Mouse (Mus musculus): ENCODE results near the gene Cdkal1.

Cdkal1 gene

DNA sequence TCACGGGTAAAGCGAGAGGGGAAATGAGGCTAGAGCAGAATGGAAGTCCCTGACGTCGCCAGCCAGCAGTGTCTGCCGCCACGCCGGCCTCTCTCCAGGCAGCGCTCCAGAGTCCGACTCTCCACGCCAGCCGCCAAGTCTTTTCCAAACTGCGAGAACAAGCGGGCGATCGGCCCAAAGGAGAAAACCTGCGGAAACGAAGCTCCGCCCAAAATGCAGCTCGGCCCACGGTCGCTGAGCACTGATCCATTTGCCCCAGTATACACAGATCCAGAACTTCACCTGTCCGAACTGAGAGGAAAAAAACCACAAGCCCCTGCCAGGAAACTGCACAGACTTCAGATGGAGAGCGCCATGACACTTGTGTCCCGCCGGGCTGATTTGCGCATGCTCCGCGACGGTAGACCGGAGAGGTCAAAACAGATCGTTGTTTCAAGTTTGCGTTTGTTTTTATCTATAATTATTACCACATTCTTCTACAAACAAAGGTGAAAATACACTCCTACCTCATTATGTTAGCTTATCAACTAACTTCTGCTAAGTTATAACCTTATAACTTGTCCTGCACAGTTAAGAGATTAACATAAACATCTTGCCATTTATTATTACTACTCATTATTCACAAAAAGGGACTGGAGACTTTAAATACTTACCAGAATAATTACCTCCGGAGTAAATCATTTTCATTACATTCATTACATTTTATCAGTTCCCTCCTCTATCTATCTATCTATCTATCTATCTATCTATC is at the start of gene Cdkal1:
Gene Cdkal1, minus strand, starts transcription at position 394 of the 751 bp plus-strand sequence.
- peak; percentile 85 to 88 for DNase-seq (ENCODE audit: low spot score in 2 of 2)

DNA sequence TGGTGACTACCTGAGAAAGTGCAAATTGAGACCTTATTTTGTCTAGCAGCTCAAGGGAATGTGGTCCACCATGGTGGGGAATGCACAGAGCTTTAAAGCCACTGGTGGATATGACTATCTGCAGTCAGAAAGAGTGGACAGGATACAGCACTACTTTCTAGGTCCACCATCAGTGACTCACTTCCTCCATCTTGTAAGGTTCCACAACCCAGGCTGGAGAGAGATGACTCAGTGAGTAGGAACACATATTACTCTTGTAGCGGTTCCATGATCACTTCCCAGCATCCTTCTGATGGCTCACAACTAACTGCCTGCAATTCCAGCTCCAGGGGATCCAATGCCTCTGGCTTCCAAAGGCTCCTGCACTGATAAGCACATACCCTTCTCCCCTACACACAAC is 47.9 kb upstream of the Cdkal1 start:
- DNase-seq (ENCODE audit: low spot score in 2 of 2) = no peak

- DNase-seq (ENCODE audit: low spot score in 2 of 2) = no peak
Observed at GRCm38 (mm10) chr13:29902676-29903075, 47.2 kb upstream of the Cdkal1 start.

DNA sequence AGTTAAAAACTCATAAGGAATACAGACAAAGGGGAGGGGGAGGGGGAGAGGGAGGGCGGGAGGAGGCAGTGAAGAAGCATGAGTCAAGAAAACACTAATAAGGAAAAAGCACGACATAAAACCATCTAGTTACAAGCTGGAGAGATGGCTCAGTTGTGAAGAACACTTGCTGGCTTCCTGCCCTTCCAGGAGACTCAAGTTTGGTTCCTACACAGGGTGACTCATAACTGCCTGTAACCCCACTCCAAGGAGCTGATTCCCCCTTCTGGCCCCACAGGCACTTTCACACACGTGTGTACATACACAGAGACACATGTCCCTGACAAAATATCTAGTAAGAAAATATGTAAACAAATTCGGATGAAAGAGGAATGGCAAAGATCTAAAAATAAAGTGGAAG is 46.2 kb upstream of the Cdkal1 start:
- DNase-seq (ENCODE audit: low spot score in 2 of 2) = peak in 1 of 2 experiments; percentile 39

DNA sequence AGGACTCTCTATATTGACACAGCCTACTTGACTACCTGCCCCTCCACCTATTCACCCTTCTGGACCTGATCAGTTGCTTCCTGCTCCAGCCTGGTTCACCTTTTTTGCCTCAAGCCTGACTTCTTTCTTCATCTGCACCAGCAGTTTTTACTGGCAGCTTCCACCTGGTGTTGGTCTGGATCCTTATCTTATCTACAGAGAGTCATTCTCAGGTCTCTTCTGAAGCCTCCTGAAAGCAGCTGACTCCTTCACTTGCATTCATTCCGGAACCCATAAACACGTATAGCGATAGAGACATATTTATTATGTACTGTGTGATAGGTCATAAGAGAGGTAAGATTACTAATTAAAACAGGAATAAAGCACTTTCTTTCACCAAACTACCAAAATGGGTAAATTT is 11.3 kb upstream of the Cdkal1 start:
- DNase-seq (ENCODE audit: low spot score in 2 of 2) = no peak

DNA sequence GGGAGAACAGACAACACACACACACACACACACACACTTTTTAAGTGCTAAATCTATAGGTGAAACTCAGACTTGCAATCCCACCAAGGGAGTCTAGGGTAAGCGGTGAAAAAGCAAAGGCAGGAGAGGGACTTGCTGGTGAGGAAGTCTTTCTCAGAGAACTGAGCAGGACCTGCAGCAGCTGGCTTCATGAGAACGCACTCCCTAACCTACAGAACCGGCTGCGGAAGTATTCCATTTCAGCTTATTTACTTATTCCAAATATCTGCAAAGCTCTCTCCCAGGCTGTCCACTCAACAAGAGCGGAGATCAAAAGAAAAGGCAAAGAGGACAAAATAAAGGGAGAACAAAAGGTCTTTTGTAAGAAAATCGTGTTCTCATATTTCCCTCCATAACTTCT is 8.9 kb upstream of the Cdkal1 start:
- no peak for DNase-seq (ENCODE audit: low spot score in 2 of 2)

DNA sequence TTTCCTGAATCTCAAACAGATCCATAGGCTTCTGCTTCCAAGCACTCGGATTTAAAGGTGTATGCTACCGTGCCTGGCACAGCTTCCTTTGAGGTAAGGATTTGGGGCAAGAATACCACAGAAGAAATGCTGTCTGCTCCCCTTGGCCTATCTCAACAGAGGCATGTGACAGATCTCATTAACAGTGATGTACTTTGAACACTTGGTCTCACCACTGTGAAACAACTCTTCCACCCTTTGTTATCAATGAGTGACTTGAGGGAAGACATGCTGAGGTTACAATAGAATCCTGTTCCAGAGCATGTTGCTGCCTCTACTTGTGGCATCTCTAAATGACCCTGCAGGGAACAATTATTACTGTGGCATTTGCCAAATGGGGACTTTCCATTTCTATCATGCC is 4.6 kb upstream of the Cdkal1 start:
- DNase-seq (ENCODE audit: low spot score in 2 of 2) = no peak

DNA sequence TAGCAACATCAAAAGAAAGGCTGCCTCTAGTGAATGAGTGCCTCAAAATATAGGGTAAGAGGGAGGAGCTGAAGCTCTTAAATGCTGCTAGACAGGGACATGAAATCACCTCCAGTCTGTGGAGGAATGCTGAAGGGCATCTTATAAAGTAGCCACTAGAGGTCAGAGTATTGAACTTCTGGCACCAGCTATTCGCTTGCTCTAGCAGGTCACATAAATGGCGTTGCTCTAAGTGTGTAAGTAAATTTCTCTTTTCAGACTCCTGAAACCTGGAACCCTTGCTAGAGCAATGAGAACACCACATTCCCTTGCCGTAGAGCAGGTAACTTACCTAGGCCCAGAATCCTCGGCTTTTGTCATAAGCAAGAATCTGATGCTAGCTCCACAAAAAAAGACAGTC is 2.0 kb upstream of the Cdkal1 start:
- DNase-seq (ENCODE audit: low spot score in 2 of 2) = peak; percentile 10 to 30

DNA sequence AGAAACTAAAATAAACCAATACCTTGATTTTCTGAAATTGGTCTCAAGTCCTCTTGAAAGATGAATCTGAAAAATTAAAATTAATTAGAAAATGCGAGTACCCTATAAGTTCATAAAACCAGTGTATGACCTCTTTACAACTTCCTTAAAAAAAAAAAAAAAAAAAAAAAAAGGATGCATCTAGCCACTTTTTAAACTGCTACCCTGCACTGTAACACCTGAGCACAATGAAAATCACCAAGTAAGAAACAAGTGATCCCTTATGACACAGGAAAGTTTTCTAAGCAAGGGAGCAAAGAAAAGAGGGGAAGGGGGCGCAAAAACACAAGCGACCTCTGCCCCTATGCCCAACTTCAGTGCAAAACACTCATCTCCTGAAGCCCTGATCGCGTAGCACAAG is 598 bp downstream of the Cdkal1 start:
- DNase-seq (ENCODE audit: low spot score in 2 of 2) = no peak

GRCm38 (mm10) chr13:29838409-29839047 is 16.9 kb downstream of the Cdkal1 start:
- no peak for DNase-seq (ENCODE audit: low spot score in 2 of 2)

DNA sequence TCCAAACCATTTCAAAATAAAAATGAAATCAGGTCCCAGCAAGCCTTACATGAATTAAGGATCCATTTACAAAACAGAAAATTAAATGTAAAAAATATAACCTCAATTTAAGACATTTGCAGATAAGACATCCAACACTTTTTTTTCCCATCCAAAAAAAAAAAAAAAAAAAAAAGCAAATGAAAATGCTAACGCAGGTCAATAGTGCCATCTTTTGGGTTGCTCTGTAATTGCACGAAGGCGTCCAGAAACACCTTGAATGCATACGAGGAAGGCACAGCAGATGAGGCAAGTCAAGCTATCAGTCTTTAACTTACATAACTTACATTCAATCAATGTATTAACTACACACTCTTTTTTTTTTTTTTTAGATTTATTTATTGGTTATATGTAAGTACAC is 20.3 kb downstream of the Cdkal1 start:
- peak; percentile 43 to 61 for DNase-seq (ENCODE audit: low spot score in 2 of 2)

GRCm38 (mm10) chr13:29833751-29834150 is 21.7 kb downstream of the Cdkal1 start:
- no peak for DNase-seq (ENCODE audit: low spot score in 2 of 2)

DNA sequence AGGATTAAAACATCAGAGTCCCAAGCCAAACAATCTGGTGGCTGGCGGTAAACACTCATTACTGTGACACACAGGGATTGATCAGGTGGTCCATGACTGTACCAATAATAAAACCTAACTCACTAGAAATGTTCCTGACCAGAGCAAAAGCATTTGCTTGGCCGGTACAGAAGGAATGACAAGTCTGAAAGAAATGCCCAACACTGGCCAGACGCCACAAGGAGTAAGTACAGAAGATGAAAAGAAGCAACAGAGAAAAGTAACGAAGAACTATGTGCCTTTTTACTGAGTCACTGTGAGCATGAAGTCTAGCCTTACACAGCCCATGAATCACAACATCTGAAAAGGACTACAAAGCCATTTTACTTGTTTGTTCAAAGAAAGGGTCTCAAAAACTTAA is 24.3 kb downstream of the Cdkal1 start:
- DNase-seq (ENCODE audit: low spot score in 2 of 2) = no peak

- DNase-seq (ENCODE audit: low spot score in 2 of 2) = no peak
Observed at GRCm38 (mm10) chr13:29828032-29828431, 27.4 kb downstream of the Cdkal1 start.

DNA sequence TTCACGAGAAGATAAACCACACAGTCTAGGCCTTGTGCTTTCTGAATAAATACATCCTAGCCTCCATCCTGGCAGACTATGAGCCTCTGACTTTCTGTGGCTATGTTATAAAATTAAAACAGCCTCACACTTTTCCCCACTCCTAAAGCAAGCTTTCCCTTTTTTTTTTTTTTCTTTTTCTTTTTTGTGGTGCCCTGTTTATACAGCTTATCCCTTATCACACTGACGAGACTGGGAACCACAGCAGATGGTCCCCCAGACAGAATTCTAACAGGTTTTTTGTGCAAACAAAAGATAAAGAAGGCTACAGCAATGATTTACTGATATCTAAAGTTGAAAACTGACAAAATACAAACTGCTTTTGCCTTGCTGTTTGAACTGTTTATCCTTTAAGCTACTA is 29.0 kb downstream of the Cdkal1 start:
- DNase-seq (ENCODE audit: low spot score in 2 of 2) = peak in 1 of 2 experiments; percentile 23

DNA sequence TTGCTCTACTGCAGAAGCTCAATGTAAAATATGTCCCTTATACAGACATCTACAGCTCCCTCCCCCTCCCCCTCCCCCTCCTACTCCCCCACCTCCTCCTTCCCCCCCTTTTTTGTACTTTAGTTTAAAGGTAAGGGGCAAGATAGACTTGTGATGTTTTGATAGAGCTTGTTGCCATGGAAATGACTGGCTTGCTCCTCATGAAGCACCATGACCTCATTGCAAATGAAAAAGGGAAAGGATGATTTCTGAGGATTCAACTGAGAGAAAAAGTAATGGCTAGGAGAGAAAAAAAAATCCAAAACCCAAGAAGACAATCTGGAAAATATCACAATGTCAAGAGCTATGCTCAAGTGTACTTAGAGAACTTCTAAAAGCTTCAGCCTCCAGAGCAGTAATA is 29.4 kb downstream of the Cdkal1 start:
- no peak for DNase-seq (ENCODE audit: low spot score in 2 of 2)

DNA sequence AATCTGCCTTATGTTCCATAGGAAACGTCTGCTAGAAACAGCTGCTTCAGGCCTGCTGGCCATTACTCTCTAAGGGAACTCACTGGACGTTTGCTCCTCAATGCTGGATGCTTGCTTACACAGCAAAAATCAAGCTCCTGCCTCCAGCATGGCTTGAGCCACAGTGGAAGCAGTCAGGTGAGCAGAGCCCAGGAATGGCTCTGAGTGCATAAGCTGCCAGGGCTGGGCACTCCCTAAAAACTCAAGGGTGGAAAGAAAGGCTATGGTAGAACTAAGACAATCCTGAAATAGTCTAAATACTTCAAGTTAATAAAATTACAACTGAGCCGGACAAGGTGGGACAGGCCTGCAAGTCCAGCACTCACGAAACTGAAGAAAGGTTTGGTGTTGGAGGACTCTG is 30.7 kb downstream of the Cdkal1 start:
- no peak for DNase-seq (ENCODE audit: low spot score in 2 of 2)

DNA sequence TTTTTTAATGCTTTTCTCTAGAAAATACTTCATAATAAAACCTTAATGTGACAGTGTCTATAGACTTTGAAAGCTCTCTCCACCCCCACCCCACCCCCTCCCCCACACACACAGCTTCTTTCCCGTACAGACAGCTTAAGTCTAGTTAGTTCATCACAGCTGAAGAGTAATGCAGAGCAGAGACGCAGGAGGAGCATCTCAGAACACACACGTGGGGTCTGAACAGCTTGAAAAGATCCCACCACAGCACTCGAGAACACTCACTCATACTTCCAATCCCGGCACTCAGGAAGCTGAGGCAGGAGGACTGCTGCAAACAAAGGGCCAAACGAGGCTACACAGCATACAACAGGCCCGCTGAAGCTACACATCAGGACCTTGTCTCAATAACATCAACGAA is 31.1 kb downstream of the Cdkal1 start:
- DNase-seq (ENCODE audit: low spot score in 2 of 2) = no peak

- peak; percentile 36 to 65 for DNase-seq (ENCODE audit: low spot score in 2 of 2)
Observed at GRCm38 (mm10) chr13:29823906-29824305, 31.6 kb downstream of the Cdkal1 start.

DNA sequence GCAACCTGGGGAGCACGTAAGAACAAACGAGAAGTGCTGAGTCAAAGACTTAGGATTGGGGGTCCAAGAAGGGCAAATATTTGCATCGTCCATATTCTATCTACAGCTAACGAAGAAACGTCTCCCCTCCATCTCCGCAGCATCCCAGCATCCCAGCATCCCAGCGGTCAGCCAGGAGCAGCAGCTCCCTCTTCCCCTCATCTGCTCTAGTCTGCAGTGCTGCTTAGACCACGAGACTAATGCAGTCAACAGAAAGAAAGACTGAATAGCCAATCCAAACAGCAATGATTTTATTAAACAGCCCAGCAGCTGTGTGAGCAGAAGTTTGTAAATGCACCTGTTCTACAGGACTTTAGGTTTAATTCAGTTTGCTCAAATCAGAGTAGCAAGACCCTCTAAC is 32.0 kb downstream of the Cdkal1 start:
- no peak for DNase-seq (ENCODE audit: low spot score in 2 of 2)

GRCm38 (mm10) chr13:29819910-29820583 is 35.4 kb downstream of the Cdkal1 start:
- no peak for DNase-seq (ENCODE audit: low spot score in 2 of 2)

DNA sequence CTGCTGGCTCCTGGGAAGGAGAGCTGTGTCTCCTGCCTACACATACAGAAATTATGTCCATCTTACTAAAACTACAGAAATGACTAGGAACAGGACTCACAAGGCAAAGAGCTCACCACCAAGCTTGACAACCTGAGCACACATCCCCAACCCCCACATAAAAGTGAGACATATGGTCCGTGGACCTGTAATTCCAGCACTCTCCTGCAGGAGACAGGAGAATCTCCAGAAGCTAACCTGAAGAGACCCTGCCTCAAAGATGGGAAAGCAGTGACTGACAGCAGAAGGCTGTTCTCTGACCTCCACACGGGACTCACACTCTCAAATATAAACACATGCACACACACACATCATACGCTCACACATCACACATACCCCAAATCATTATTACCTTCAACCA is 36.3 kb downstream of the Cdkal1 start:
- no peak for DNase-seq (ENCODE audit: low spot score in 2 of 2)

- no peak for DNase-seq (ENCODE audit: low spot score in 2 of 2)
Observed at GRCm38 (mm10) chr13:29818314-29818713, 37.2 kb downstream of the Cdkal1 start.

All from frontal cortex, postnatal 36 days (tissue).